Mouse (Mus musculus) left cerebral cortex, adult 18-20 months (tissue): ENCODE measurements around the gene Pdgfc. TPM values are rescaled to one million over a fixed set of nuclear protein-coding genes. Genes with fewer than 3 reads are reported as not detected.

Experiments used
- DNase-seq, 2 experiments: peaks; one replicate each; pipeline ENCODE4 v3.0.0; 2021 to 2022; ENCODE audit warnings: low spot score in 2 of 2, mixed read lengths in 1 of 2
- long read RNA-seq, 2 experiments: library from polyadenylated mRNA; stranded (forward); transcript quantifications; one replicate each; pipeline ENCODE4 v2.0.0; 2021
- total RNA-seq, 2 experiments: library from RNA; stranded (reverse); gene quantifications; 2 replicates each; pipeline ENCODE4 v1.2.3; 2021

Gene Pdgfc
- total RNA-seq = 1 to 10 TPM; 6.7 to 7.8 TPM
- long read RNA-seq, experiment 1, transcript Pdgfc-201 (6 exons, 3,521 nt) = major isoform, 7 of 7 reads
- long read RNA-seq, experiment 1, partial matches to known transcripts = 0 of 7 reads
- long read RNA-seq, experiment 1, other reads (novel, unspliced or antisense) = 0 of 7 reads
- long read RNA-seq, experiment 2, transcript Pdgfc-201 (6 exons, 3,521 nt) = major isoform, 7 of 10 reads
- long read RNA-seq, experiment 2, partial matches to known transcripts = 0 of 10 reads
- long read RNA-seq, experiment 2, other reads (novel, unspliced or antisense) = 1 of 10 reads

DNA sequence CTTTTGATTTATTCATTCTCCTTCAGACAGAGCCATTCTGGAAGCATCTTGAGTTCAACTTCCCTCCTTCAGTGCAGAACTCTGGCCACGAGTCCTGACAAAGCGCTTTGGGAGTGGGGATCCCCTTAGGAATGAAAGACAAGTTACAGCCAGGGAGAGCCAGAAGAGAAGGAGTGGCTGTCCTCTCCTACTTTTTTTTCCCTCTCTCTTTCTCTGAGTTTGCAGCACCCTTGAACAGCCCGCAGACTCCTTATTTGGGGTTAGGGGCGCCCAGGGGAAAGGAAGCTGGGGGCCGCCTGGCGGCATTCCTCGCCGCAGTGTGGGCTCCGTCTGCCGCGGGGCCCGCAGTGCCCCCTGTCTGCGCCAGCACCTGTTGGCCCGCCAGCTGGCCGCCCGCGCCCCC, at the start of gene Pdgfc:
TSS of gene Pdgfc (plus strand) at position 266 of the 403 bp plus-strand sequence.
- no peak for DNase-seq

DNA sequence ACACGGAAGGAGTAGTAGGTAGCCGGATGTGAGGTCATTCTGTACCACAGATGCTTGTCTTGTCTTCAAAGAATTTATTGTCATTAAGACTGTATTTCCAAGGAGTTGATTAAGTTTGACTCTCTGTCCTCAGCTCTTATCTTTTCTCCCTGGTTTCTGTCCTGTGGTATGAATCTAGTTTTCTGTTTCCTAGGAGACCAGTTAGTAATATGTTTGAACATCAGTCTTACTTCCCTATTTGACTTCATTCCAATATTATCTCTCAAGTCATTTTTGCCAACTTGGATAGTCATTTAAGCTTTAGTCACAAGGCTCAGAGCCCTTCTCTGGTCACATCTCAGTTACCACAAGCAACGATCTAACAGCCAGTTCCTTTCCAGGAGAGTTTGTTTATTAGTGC, 27.0 kb upstream of the Pdgfc start:
- no peak for DNase-seq

GRCm38 (mm10) chr3:81009899-81010298, 26.3 kb upstream of the Pdgfc start:
- no peak for DNase-seq

DNA sequence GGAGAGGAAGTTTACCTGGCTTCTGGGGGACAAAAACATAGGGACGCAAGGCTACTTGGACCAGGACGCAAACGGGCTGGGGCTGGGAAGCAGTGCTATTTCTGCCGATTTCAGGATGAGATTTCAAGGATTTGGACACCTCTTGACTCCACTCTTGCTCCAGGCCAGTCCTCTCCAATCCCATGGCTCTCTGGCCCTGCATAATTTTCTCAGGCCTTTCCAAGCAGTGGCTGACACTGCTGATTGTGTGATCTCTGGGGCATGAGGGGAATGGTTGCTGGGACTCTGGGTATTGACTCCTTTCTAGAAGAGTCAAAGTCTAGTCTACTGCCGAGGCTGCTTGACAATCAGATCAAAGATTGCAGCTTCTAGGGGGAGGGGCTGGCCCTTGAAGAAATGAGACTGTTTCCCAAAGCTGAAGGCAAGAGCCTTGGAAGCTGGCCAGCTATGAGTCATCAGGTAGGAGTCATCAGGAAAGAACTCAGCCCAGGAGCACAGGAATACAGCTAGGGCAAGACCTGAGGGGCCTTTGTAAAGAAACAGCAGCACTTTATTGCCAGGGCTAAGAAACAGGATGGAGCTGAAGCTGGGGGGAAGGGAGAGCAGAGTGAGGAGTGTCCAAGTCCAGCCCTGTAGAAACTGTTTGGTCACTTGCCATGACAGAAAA, 18.7 kb upstream of the Pdgfc start:
- DNase-seq = peak in 1 of 2 experiments; percentile 24

DNA sequence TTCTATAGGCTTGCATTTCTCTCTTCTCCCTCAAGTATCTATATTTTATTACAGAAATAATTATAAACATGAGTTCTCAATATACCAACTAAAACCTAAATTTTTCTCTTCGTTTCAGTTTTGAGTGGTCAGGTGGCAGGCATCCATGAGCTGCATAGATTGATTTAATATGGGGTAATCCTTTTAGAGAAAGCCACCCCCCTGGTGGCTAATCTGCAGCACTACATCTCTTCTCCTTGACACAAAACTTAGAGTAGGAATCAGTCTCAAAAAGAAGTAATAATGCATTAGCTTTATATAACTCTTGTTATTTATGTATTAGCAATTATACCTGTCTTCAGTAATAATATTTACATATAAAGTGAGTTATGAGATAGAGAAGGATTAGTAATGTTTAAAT, 16.2 kb upstream of the Pdgfc start:
- no peak for DNase-seq

- DNase-seq = no peak
Observed at GRCm38 (mm10) chr3:81021783-81022182, 14.4 kb upstream of the Pdgfc start.

GRCm38 (mm10) chr3:81022266-81022665, 13.9 kb upstream of the Pdgfc start:
- no peak for DNase-seq

DNA sequence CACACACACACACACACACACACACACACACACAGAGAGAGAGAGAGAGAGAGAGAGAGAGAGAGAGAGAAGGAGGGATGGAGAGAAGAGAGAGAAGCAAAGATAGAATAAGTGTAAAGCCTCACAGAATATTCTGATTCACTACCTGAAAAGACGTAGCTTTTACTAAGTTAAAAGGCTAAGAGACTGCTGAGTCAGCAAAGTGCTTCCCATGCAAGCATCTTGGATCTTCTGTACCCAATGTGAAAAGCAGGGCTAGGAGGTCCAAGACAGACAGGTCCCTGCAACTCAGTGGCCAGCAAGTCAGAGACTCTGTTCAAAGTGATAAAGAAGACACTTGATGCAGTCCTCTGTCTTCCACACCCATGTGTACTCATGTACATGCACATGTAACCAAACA, 13.4 kb upstream of the Pdgfc start:
- no peak for DNase-seq

GRCm38 (mm10) chr3:81023568-81023967, 12.6 kb upstream of the Pdgfc start:
- no peak for DNase-seq

GRCm38 (mm10) chr3:81025568-81026213, 10.5 kb upstream of the Pdgfc start:
- DNase-seq = no peak

DNA sequence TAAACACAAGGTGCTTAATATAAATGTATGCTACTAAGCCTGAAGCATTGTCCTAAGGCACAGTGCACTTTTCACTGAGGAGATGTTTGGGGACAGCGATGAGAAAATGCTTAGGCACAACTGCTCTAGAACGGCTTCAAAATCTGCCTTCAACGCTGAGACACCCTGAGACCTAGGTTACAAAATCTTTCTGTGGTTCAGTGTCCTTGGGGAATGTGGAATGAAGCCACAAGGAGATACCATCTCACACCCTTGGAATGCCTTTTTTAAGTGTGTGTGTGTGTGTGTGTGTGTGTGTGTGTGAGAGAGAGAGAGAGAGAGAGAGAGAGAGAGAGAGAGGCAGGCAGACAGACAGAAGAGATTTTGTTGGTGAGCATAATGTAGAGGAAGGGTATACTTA, 7.9 kb upstream of the Pdgfc start:
- no peak for DNase-seq

DNA sequence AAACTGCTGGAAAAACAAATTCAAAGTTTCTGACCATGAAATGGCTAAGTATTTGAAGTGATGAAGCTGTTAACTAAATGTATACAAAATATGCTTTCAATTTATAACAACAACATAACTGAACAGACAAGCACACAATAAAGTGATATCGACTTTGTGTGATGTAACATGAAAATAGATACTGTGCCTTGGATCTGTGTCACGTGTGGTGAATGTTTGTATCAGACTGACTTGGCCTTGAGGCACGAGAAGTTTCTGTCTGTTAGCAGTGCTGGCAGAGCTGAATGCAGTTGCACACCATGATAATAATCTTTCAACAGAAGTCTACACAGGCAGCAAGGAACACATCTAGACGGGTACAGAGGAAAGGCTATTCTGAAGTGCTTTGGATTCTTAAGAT, 6.9 kb upstream of the Pdgfc start:
- no peak for DNase-seq

GRCm38 (mm10) chr3:81029909-81030308, 6.3 kb upstream of the Pdgfc start:
- DNase-seq = no peak

GRCm38 (mm10) chr3:81030311-81030710, 5.9 kb upstream of the Pdgfc start:
- no peak for DNase-seq

DNA sequence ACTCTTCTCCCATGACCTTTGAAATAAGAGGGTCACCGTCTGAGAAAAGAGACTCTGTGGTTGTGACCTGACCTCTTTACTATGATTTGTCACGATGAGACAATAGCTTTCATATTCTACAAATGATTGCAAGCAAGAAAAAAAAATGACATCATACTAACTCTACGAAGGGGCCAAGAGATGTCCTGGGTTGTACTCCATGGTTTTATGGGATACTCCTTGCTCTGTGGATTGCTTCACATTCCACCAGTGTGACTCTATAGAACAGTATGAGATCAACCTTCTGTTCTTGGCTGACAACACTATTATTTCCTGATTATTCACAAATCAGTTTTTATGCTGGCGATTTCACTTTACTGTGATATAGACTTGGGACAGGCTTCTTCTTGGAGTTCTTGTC, 4.2 kb upstream of the Pdgfc start:
- no peak for DNase-seq

DNA sequence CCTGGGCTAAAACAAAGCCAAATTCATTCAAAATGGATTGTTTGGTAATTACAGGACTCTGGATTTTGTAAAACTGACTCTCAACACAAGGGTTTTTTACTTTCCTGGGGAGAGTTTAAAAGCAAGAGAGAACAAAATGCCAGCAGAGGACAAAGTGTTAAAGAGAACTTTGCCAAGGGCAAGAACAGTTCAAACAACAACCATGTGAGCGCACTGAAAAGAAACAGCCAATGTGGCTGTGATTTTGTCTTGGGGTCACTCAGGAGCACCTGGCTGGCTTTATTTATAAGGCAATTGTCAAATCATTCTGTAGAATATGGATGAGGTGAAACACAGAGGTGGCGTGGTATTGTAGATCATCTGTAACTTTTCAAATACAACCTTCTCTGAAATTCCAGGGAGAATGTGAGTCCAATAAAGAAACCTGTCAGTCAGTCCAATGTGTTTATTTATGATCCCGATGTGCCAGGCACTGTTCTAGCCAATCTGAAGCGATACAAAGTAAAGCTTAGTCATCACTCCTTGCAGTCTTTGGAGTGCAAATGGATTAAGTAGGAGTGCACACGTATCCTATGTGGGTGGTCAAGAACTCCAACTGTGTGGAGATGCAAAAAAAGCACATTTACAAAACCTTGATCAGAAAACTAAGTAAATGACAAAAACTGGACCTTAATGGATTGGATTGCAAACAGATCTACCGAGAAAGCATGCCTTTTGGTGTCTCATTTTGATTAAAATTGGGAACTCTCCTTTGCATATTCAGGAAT, 1.7 kb upstream of the Pdgfc start:
- DNase-seq = no peak

- peak; percentile 33 to 49 for DNase-seq
Observed at GRCm38 (mm10) chr3:81036554-81037311, 517 bp downstream of the Pdgfc start.

- DNase-seq = peak; percentile 29 to 52
Observed at GRCm38 (mm10) chr3:81037312-81037859, 1.2 kb downstream of the Pdgfc start.

GRCm38 (mm10) chr3:81039131-81039653, 3.0 kb downstream of the Pdgfc start:
- peak in 1 of 2 experiments; percentile 11 for DNase-seq

GRCm38 (mm10) chr3:81044653-81045343, 8.6 kb downstream of the Pdgfc start:
- no peak for DNase-seq
